Mouse (Mus musculus): Measurements from ENCODE around the gene Slc25a48. TPM values are rescaled to one million over a fixed set of nuclear protein-coding genes. Genes with fewer than 3 reads are reported as not detected.

Slc25a48 gene
- total RNA-seq, 2 experiments from 2014 or later: not detected

DNA sequence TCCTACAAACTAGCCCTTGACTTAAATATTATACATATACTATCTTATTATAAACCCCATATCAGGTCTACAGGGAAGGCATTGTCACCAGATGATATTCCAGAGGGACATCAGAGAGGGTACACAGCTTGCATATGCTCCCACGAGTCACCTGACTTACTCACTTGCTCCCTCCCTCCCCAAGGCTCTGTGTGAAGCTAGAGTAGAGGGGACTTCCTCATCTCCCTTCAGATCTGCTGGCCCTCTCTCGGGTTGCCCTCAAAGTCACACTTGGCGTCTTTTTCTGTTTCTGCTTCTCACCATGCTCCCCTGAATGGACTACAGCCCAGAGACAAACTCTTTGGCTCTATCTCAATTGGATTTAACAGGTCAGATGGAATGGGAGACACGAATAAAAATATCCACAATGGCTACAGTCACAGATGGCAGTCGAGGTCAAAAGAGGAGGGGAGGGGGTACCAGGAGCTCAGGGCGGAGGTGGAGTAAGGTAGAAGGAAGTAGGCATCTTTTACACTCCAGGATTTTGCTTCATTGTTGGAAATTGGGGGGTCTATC is 63.8 kb downstream of the Slc25a48 start:
- no peak for DNase-seq (ENCODE audit: extremely low spot score in 1 of 2, low spot score in 1 of 2)

DNA sequence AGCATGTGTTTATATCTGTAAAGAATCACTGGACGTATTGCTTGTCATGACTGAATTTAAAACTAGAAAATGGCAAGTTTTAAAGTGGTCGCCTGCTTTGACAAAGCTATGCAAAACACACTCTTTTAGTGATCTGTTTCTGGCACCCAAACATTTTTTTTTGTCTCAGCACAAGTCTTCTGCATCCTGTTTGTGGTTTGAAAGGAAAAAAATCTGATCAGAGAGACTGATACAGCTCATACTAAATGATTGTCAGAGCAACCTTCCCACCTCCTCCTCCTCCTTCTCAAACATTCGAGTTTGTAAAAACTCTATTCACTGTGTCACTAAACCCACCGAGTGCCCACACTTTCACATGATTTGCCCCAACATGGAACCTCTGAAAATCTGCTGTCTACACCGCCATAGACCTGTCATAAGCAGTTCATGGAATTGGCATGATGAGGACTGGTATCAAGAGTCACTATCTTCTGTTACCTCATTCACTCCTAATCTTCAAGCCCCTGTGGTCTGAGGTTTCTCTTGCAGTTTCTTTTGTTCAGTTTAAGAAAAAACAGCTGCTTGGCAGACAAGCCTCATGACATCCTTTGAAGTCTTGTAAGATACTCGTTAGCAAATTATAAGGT is 68.8 kb downstream of the Slc25a48 start:
- no peak for DNase-seq (ENCODE audit: extremely low spot score in 1 of 2, low spot score in 1 of 2)

GRCm38 (mm10) chr13:56509796-56510195 is 71.6 kb downstream of the Slc25a48 start:
- DNase-seq (ENCODE audit: extremely low spot score in 1 of 2, low spot score in 1 of 2): no peak

GRCm38 (mm10) chr13:56513595-56513994 is 75.4 kb downstream of the Slc25a48 start:
- DNase-seq (ENCODE audit: extremely low spot score in 1 of 2, low spot score in 1 of 2): no peak

DNA sequence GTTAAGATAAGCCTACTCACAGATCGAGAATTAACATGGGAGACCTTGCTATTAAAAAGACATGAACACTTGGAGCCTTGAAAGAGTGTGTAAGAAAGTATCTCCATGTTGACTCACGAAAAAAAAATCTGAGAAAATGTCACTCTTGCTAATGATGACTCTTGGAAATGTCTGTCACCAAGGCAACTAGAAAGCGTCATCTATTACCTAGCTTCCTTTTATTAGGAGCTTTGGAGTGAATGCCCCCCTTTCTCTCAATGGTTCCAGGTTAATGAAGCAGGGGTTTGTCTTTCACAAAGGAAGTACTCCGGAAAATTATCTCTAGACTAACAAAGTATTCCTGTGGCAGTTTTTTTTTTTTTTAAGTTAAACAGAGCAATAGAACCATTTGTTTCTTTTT is 78.2 kb downstream of the Slc25a48 start:
- no peak for DNase-seq (ENCODE audit: extremely low spot score in 1 of 2, low spot score in 1 of 2)

- DNase-seq (ENCODE audit: extremely low spot score in 1 of 2, low spot score in 1 of 2): no peak
These were observed 78.7 kb downstream of the Slc25a48 start for GRCm38 (mm10) chr13:56516816-56517215.

- DNase-seq (ENCODE audit: extremely low spot score in 1 of 2, low spot score in 1 of 2): peak; percentile 75 to 81
These were observed 84.1 kb downstream of the Slc25a48 start, which contains the start of gene Fbxl21 for GRCm38 (mm10) chr13:56522081-56522820. TSS of gene Fbxl21 (plus strand) at chr13:56522472.

GRCm38 (mm10) chr13:56522821-56523167 is 84.6 kb downstream of the Slc25a48 start:
- peak in 1 of 2 experiments; percentile 8 for DNase-seq (ENCODE audit: extremely low spot score in 1 of 2, low spot score in 1 of 2)

Other genes with a start within 250 kb of the Slc25a48 start
- under 1 TPM; 0.21 to 0.25 TPM for gene Neurog1, start 186.2 kb upstream of the Slc25a48 start, total RNA-seq (2021)
- gene Cxcl14, start 141.8 kb upstream of the Slc25a48 start, total RNA-seq (2021): 100 to 1,000 TPM; 121 to 137 TPM
- not detected for gene Gm3045, start 11.8 kb upstream of the Slc25a48 start, total RNA-seq (2021)
- gene Il9, start 43.9 kb downstream of the Slc25a48 start, total RNA-seq (2021): not detected
- gene Fbxl21, start 84.1 kb downstream of the Slc25a48 start, total RNA-seq (2021): 1 to 10 TPM; 5.4 to 5.6 TPM
- gene Lect2, start 110.1 kb downstream of the Slc25a48 start, total RNA-seq (2021): not detected
- 1 to 10 TPM; 3.1 to 3.8 TPM for gene Tgfbi, start 171.2 kb downstream of the Slc25a48 start, total RNA-seq (2021)